Mouse (Mus musculus) heart, embryonic 13.5 days (tissue): ENCODE measurements around the gene Maf. TPM values are rescaled to one million over a fixed set of nuclear protein-coding genes. Genes with fewer than 3 reads are reported as not detected.

ENCODE experiments used
- ATAC-seq: fragments of 200-750 bp; cut with Nextera tagmentation; 2 replicates; pipeline ENCODE4 v1.8.0; 2017; ENCODE audit warnings: moderate TSS enrichment; ENCODE audit not compliant: insufficient number of reproducible peaks, low FRiP score, low TSS enrichment; ENCODE audit errors: extremely low read depth
- H3K27ac ChIP-seq: fragments of 300-500 bp; sonication (generic); replicated peaks from 2 replicates; pipeline ENCODE4 v1.5.1; 2015; ENCODE audit warnings: moderate library complexity, mild to moderate bottlenecking, inconsistent platforms
- H3K27me3 ChIP-seq: fragments of 300-500 bp; sonication (generic); replicated peaks from 2 replicates; pipeline ENCODE4 v1.6.1; 2015; ENCODE audit warnings: mild to moderate bottlenecking, inconsistent platforms
- H3K36me3 ChIP-seq: fragments of 300-500 bp; sonication (generic); 2 replicates; pipeline ENCODE4 v1.6.1; 2015; ENCODE audit warnings: mild to moderate bottlenecking, inconsistent platforms
- H3K4me1 ChIP-seq: fragments of 300-500 bp; sonication (generic); 2 replicates; pipeline ENCODE4 v1.6.1; 2015; ENCODE audit warnings: inconsistent platforms
- H3K4me2 ChIP-seq: fragments of 300-500 bp; sonication (generic); 2 replicates; pipeline ENCODE4 v1.6.1; 2015; ENCODE audit warnings: inconsistent platforms, mild to moderate bottlenecking, moderate library complexity
- H3K4me3 ChIP-seq: fragments of 300-500 bp; sonication (generic); 2 replicates; pipeline ENCODE4 v1.5.1; 2015; ENCODE audit warnings: moderate library complexity, mild to moderate bottlenecking, inconsistent platforms
- H3K9ac ChIP-seq: fragments of 300-500 bp; sonication (generic); 2 replicates; pipeline ENCODE4 v1.6.1; 2015; ENCODE audit warnings: inconsistent platforms, mild to moderate bottlenecking, moderate library complexity
- H3K9me3 ChIP-seq: fragments of 300-500 bp; sonication (generic); 2 replicates; pipeline ENCODE4 v1.6.1; 2016; ENCODE audit warnings: inconsistent platforms
- WGBS: fragments of 180-500 bp; shearing (Covaris S2); methylation state at CpG from one replicate; pipeline ENCODE4 v1.1.7; 2015; ENCODE audit warnings: mixed read lengths; 5-methylcytosine and 5-hydroxymethylcytosine counted together
- polyA plus RNA-seq: library from polyadenylated mRNA; unstranded; fragments of >200 nt; fragmentation: Nextera tagmentation; extraction: Ambion mirVana; gene quantifications from 2 replicates; pipeline ENCODE4 v1.2.1, GENCODE M21; 2015

The Maf gene
- 2.5 and 3.3 TPM in 2 replicates for polyA plus RNA-seq

DNA sequence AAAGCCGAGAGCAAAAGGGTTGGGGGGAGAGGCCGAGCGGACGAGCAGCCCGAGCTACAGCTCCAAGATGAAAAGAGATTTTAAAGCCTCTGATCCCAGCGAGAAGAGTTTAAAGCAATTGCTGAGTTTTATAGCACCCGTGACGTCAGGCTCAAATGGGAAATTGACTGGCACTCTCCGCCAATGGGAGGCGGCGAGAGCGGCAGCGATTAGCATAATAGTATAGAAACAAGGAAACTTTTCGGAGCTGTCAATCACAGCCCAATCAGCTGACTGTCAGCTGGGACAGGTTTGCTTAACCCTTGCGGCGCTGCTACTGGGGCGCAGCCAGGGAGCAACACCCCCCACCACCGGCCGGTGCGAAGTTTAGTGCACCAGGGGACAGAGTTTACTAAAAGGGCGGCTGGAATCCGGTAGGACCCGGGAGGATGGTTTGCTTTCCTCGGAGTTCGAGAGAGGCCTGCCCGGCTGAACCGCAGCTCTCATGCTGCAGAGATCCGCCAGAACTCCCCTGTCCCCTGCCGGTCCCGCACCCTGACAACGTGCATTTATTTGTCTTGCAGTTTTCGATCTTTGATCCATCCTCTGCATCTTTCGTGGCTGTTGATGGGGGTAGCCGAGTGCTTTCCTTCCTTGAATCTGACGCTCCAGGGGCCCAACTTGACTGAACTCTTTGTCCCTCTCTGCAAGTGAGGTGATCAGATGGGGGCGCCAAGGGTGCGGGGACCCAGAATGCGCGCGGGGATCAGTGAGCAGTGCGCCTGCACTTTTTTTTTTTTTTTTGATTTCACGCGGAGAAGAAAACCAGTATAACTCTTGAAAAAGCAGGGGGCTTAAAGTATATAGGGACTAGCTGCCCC lies at the start of gene Maf:
Maf (minus strand) TSS at position 64 of the 860 bp plus-strand sequence.
- Histone ChIP-seq H3K4me3 (peak within 1 kb of the TSS; percentile 78), H3K9me3 (no peaks in the 10 kb centered on the region), H3K27ac (peak within 1 kb of the TSS; percentile 86), H3K4me2 (peak within 1 kb of the TSS; percentile 97), H3K4me1 (peaks cover 16% of the 10 kb centered on the region), H3K9ac (peak within 1 kb of the TSS; percentile 88), H3K36me3 (no peaks in the 10 kb centered on the region), H3K27me3 (peaks cover 32% of the 10 kb centered on the region)
- ATAC-seq = peak; percentile 35; the same call in 1 of the 2 replicates
- WGBS = under 1% methylated on average over 43 of the region's 43 CpGs

DNA sequence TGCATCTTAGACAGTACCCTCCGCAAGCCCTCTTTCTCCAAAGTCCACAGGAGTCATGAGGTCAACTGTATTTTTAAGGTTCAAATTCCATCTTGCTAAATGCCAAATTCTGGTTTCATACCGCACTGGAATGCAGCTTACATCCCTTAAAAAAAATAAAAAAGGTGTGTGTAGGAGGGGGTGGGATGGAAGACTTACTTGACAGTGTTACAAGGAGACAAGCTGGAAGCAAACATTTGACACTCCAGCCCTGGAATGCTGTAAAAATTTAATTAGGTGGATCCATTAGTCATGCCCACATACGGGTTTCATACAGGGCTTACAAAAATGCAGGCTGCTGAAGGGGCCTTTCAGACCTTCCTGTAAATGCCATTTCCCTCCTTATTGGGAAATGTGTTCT lies 49.4 kb upstream of the Maf start:
- H3K4me1 ChIP-seq = peaks cover 8% of the 10 kb centered on the region; the same call in 1 of the 2 replicates
- 62% methylated on average over 3 of the region's 3 CpGs for WGBS
- ATAC-seq = no peak

GRCm38 (mm10) chr8:115756027-115756426 lies 48.4 kb upstream of the Maf start:
- ATAC-seq = no peak

More for the DNA sequence above, 49.4 kb upstream of the Maf start:
- no peaks in the 10 kb centered on the region for H3K36me3 ChIP-seq
- no peaks in the 10 kb centered on the region for H3K27me3 ChIP-seq
- H3K27ac ChIP-seq = no peak overlapping the region
- no peak overlapping the region for H3K4me2 ChIP-seq
- no peaks in the 10 kb centered on the region for H3K9me3 ChIP-seq
- no peak overlapping the region for H3K4me3 ChIP-seq
- no peak overlapping the region for H3K9ac ChIP-seq

DNA sequence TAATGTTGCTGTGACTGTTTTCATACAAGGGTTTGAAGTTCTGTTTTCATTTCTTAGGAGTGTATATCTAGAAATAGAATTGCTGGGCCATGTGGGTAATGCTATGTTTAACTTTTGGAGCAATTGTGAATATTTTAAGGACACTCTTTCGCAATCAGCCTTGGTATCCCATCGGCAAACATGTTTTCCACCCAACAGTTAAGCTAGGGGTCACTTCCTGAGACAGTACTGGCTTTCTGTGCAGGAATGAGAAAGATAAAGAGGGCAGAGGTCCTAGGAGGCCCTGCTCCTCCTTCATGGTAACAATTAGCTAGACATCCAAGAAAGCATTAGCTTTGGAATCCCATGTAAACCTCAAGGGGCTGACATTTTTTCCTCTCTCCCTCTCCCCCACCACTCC lies 47.1 kb upstream of the Maf start:
- ATAC-seq = no peak
- 41% methylated on average over 2 of the region's 2 CpGs for WGBS
- H3K27me3 ChIP-seq = no peaks in the 10 kb centered on the region
- H3K27ac ChIP-seq = no peak overlapping the region
- H3K9me3 ChIP-seq = no peaks in the 10 kb centered on the region
- H3K4me3 ChIP-seq = no peak overlapping the region
- H3K9ac ChIP-seq = no peak overlapping the region
- no peaks in the 10 kb centered on the region for H3K36me3 ChIP-seq
- peaks cover 8% of the 10 kb centered on the region; the same call in 1 of the 2 replicates for H3K4me1 ChIP-seq
- H3K4me2 ChIP-seq = no peak overlapping the region

More at GRCm38 (mm10) chr8:115756027-115756426, 48.4 kb upstream of the Maf start:
- no peak overlapping the region for H3K9ac ChIP-seq
- no peaks in the 10 kb centered on the region for H3K36me3 ChIP-seq
- no peak overlapping the region for H3K4me2 ChIP-seq
- WGBS = 87% methylated on average over 2 of the region's 2 CpGs
- peaks cover 8% of the 10 kb centered on the region; the same call in 1 of the 2 replicates for H3K4me1 ChIP-seq
- H3K4me3 ChIP-seq = no peak overlapping the region
- H3K9me3 ChIP-seq = no peaks in the 10 kb centered on the region
- no peak overlapping the region for H3K27ac ChIP-seq
- H3K27me3 ChIP-seq = no peaks in the 10 kb centered on the region

GRCm38 (mm10) chr8:115753801-115754200 lies 46.2 kb upstream of the Maf start:
- H3K4me1 ChIP-seq = peaks cover 8% of the 10 kb centered on the region; the same call in 1 of the 2 replicates
- H3K4me3 ChIP-seq = no peak overlapping the region
- 55% methylated on average over 8 of the region's 8 CpGs for WGBS
- no peaks in the 10 kb centered on the region for H3K27me3 ChIP-seq
- no peaks in the 10 kb centered on the region for H3K9me3 ChIP-seq
- no peak for ATAC-seq
- H3K27ac ChIP-seq = no peak overlapping the region
- H3K36me3 ChIP-seq = no peaks in the 10 kb centered on the region
- no peak overlapping the region for H3K9ac ChIP-seq
- no peak overlapping the region for H3K4me2 ChIP-seq

DNA sequence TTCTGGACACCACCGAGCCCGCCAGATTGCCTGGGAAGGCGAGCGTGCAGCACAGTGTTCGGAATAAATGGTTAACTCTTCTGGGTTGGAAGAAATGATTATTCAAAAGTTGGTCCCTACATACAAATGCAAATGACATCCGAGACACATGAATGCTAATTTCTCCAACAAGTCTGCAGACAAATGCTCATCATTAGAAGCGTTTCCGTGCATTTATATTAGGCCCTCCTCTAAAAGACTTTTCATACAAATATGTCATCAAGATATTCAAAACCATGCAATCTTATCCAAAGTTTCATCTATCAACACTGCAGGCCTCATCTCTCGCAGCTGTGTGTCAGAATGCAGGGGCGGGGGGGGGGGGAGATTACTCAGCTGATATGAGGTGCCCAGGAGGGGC lies 39.8 kb upstream of the Maf start:
- Histone ChIP-seq H3K9me3 (no peaks in the 10 kb centered on the region), H3K27me3 (no peaks in the 10 kb centered on the region), H3K36me3 (no peaks in the 10 kb centered on the region), H3K4me3 (no peak overlapping the region), H3K4me1 (0 out of 2 replicates have a peak, but pooled peaks cover 3% of the 10 kb centered on the region), H3K27ac (no peak overlapping the region), H3K9ac (no peak overlapping the region), H3K4me2 (no peak overlapping the region)
- 82% methylated on average over 10 of the region's 10 CpGs for WGBS
- ATAC-seq = no peak

DNA sequence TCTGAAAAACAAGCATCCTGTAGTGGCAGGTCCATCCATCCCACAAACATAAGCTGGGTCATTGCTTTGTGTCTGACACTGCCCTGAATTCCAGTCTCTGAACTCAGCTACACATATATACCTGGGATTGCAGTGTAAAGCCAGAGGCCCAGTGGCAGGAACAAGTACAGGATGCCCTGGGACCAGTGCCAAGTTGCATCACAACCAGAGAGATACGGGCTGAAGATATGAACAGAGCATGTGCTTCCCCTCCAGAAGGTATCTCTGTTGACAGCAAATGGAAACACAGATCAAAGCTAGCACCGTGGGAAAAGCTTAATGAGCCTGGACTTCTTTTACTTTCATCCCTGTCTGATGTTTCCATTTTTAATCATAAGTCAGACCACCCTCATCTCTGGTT lies 38.1 kb upstream of the Maf start:
- Histone ChIP-seq H3K4me3 (no peak overlapping the region), H3K27ac (no peak overlapping the region), H3K27me3 (no peaks in the 10 kb centered on the region), H3K9ac (no peak overlapping the region), H3K4me1 (0 out of 2 replicates have a peak, but pooled peaks cover 3% of the 10 kb centered on the region), H3K4me2 (no peak overlapping the region), H3K9me3 (no peaks in the 10 kb centered on the region), H3K36me3 (no peaks in the 10 kb centered on the region)
- ATAC-seq = no peak
- 24% methylated on average over 2 of the region's 2 CpGs for WGBS

- no peaks in the 10 kb centered on the region for H3K36me3 ChIP-seq
- no peaks in the 10 kb centered on the region for H3K27me3 ChIP-seq
- no peak overlapping the region for H3K9ac ChIP-seq
- ATAC-seq = no peak
- no peaks in the 10 kb centered on the region for H3K9me3 ChIP-seq
- 50% methylated on average over 2 of the region's 2 CpGs for WGBS
- no peak overlapping the region for H3K4me2 ChIP-seq
- no peak overlapping the region for H3K4me3 ChIP-seq
- 0 out of 2 replicates have a peak, but pooled peaks cover 3% of the 10 kb centered on the region for H3K4me1 ChIP-seq
- H3K27ac ChIP-seq = no peak overlapping the region
These were observed 35.8 kb upstream of the Maf start for GRCm38 (mm10) chr8:115743441-115743840.

GRCm38 (mm10) chr8:115742646-115743045 lies 35.1 kb upstream of the Maf start:
- Histone ChIP-seq H3K4me2 (no peak overlapping the region), H3K4me1 (0 out of 2 replicates have a peak, but pooled peaks cover 3% of the 10 kb centered on the region), H3K27me3 (no peaks in the 10 kb centered on the region), H3K27ac (no peak overlapping the region), H3K4me3 (no peak overlapping the region), H3K9ac (no peak overlapping the region), H3K36me3 (no peaks in the 10 kb centered on the region), H3K9me3 (no peaks in the 10 kb centered on the region)
- WGBS = 68% methylated on average over 6 of the region's 6 CpGs
- no peak for ATAC-seq

DNA sequence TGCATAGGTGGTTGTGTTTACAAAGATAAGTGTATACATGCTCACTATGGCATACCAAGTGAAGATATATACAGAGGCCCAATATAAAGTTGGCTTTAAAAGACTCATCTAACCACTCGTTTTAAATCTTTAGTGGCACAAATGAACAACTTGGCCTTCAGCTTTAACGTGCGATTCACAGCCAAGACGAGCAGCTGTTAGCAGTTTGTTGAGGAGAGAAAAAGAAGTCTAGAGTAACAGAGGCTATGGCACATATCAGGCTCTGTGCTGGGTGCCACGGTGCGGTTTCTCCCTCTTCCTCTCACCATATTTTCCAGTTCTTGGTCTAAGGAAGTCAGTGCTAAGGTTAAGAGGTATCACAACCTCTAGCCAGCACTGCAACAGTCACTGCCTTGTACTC lies 34.4 kb upstream of the Maf start:
- Histone ChIP-seq H3K4me2 (no peak overlapping the region), H3K9me3 (no peaks in the 10 kb centered on the region), H3K4me1 (0 out of 2 replicates have a peak, but pooled peaks cover 3% of the 10 kb centered on the region), H3K4me3 (no peak overlapping the region), H3K36me3 (no peaks in the 10 kb centered on the region), H3K9ac (no peak overlapping the region), H3K27me3 (no peaks in the 10 kb centered on the region), H3K27ac (no peak overlapping the region)
- ATAC-seq = no peak
- whole genome bisulfite sequencing = 81% methylated on average over 6 of the region's 6 CpGs

- Histone ChIP-seq H3K9ac (no peak overlapping the region), H3K36me3 (no peaks in the 10 kb centered on the region), H3K4me1 (no peaks in the 10 kb centered on the region), H3K9me3 (no peaks in the 10 kb centered on the region), H3K27me3 (no peaks in the 10 kb centered on the region), H3K4me3 (no peak overlapping the region), H3K4me2 (no peak overlapping the region), H3K27ac (no peak overlapping the region)
- ATAC-seq = no peak
- WGBS = 78% methylated on average over 4 of the region's 4 CpGs
These were observed 32.2 kb upstream of the Maf start for GRCm38 (mm10) chr8:115739756-115740155.
